Mouse (Mus musculus) lung, adult 2 months (tissue): ENCODE results near the gene 9130204L05Rik. TPM values are rescaled to one million over a fixed set of nuclear protein-coding genes. Genes with fewer than 3 reads are reported as not detected.

ENCODE experiments used
- DNase-seq: peaks from one replicate; pipeline ENCODE4 v3.0.0; 2022
- H3K4me1 ChIP-seq: fragments of 200-500 bp; 2 replicates; pipeline ENCODE4 v1.6.1; 2011; ENCODE audit warnings: low read length; ENCODE audit not compliant: control insufficient read depth, insufficient read depth
- H3K4me3 ChIP-seq: fragments of 200-500 bp; replicated peaks from 2 replicates; pipeline ENCODE3; 2011; ENCODE audit warnings: low read depth, mild to moderate bottlenecking, control low read depth, low read length; ENCODE audit errors: extremely low read depth
- CTCF ChIP-seq: fragments of 200-500 bp; IDR thresholded peaks from 2 replicates; pipeline ENCODE4 v1.5.1; 2011; ENCODE audit warnings: mild to moderate bottlenecking, low read length, control low read depth; ENCODE audit not compliant: insufficient read depth
- POLR2A ChIP-seq: fragments of 200-500 bp; IDR thresholded peaks from 2 replicates; pipeline ENCODE4 v1.6.1; 2011; ENCODE audit warnings: low read depth, mild to moderate bottlenecking, control low read depth, low read length, borderline replicate concordance; ENCODE audit errors: extremely low read depth
- WGBS: fragments of 180-500 bp; shearing (Covaris S2); methylation state at CpG from one replicate; pipeline ENCODE4 v1.1.7; 2018; 5-methylcytosine and 5-hydroxymethylcytosine counted together
- polyA plus RNA-seq: library from polyadenylated mRNA; depleted of rRNA; stranded (reverse); fragments of >200 nt; gene quantifications from 2 replicates; pipeline ENCODE4 v1.2.3, GENCODE M21; 2012; rRNA removed

The 9130204L05Rik gene
- polyA plus RNA-seq = not detected in 2 replicates

GRCm38 (mm10) chr3:91090703-91091102 is at the start of gene 9130204L05Rik:
9130204L05Rik (minus strand) TSS chr3:91090803.
- TF ChIP-seq CTCF = no peak
- TF ChIP-seq POLR2A = no peak
- 53% methylated on average over 2 of the region's 2 CpGs for WGBS
- no peak for DNase-seq
- no peaks in the 10 kb centered on the region for H3K4me1 ChIP-seq
- no peak within 1 kb of the TSS for H3K4me3 ChIP-seq

- no peak overlapping the region for H3K4me3 ChIP-seq
- TF ChIP-seq CTCF (no peak), POLR2A (no peak)
- H3K4me1 ChIP-seq = no peaks in the 10 kb centered on the region
- DNase-seq = no peak
Measured at GRCm38 (mm10) chr3:91108696-91109095, 18.1 kb upstream of the 9130204L05Rik start.

DNA sequence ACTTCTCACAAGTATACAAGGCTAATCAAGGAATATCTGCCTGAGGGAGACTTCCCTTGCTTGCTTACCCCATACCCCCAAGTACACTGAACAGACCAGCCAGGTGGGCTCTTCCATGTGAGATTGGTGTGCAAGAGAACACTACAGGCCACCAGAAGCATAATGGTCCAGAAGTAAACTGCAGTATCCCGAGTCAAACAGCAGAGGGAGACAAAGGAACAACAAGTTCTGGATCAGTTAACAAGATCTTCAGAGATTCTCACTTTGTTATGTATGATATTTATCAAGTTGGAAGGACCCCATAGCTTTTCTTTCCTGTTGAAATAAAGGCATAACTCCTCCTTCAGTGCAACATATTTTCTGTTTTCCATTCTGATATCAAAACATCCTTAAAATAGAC is 31.4 kb downstream of the 9130204L05Rik start:
- H3K4me3 ChIP-seq = no peak overlapping the region
- no peak for TF ChIP-seq CTCF
- TF ChIP-seq POLR2A = no peak
- 0% methylated on average over 1 of the region's 1 CpGs for WGBS
- no peaks in the 10 kb centered on the region for H3K4me1 ChIP-seq
- no peak for DNase-seq

DNA sequence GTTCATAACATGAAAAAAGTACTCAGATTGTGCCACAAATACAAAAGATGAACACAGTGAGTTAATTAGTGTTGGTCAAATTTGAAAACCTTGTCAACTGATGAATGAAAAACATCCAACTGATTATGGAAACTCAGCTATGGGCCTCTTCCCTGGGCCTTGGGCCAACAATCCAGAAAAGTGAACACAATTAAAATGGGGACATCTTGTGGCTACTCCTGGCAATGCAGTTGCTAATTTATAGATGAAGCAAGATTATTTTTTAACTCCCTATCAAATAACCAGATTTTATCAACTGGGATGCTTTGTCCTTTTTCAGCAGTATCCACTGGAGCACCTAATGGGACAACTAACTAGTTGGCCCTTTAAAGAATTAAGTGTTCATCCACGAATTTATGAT is 37.9 kb downstream of the 9130204L05Rik start:
- DNase-seq = no peak
- Histone ChIP-seq H3K4me3 (no peak overlapping the region), H3K4me1 (no peaks in the 10 kb centered on the region)
- WGBS = 5% methylated on average over 1 of the region's 1 CpGs
- TF ChIP-seq POLR2A = no peak
- TF ChIP-seq CTCF = no peak
